8 mouse cellular contexts compared by ENCODE assay signal in the genomic region with DNA sequence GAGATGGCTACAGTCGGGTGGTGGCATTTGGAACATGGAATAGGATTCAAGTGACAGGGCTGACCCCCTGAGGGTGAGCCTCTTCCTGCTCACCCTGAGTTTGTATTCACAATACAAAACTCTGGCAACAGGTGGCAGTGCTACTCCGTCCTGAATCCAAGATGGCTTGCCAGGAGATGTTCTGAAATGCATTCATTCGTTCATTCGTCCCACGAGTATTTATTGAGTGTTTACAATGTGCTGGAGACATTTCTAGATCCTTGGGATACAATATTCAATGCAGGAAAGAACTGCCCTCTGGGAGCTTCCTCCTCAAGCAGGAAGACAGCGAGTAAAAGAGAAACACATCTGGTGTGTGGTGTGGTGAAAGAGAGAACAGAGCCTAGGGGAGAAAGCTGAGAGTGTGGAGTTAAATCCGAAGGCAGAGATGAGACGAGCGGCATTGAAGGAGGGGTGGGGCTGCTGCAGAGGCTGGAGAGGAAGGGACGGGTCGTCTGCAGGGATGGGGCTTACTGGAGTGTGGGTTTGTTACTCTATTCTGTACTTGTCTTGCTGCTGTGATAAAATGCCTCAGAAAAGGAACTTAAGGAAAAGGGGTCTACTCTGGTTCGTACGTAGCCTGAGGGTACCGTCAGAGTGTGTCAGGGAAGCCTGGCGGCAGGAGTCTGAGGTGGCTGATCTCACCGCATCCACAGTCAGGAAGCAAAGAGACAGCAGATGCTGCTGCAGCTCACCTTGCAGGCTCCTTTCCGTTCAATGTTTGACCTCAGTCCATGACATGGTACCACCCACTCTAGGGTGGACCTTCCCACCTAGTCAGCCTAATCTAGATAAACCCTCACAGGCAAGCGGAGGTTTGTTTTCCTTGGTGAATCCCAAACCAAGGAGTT.
DNase-seq lines count a peak whose midpoint lies in the region; ATAC-seq and TF ChIP-seq lines count a peak whose summit lies in the region.

No protein-coding gene starts in this region.

- WGBS in heart, embryonic 15.5 days: 32% methylated on average over 18 of the region's 18 CpGs
- WGBS in liver, embryonic 11.5 days: 22% methylated on average over 18 of the region's 18 CpGs
- WGBS in small intestine, adult 2 months: 26% methylated on average over 18 of the region's 18 CpGs

- H3K36me3 ChIP-seq in heart, embryonic 15.5 days: no peaks in the 10 kb centered on the region
- H3K36me3 ChIP-seq in liver, embryonic 11.5 days (ENCODE audit: control insufficient read depth, insufficient read depth, low read length): no peaks in the 10 kb centered on the region
- H3K36me3 ChIP-seq in small intestine, adult 2 months (ENCODE audit: control insufficient read depth, insufficient read depth, low read length): no peaks in the 10 kb centered on the region

- H3K9me3 ChIP-seq in heart, embryonic 15.5 days (replicated peaks): 0 out of 2 replicates have a peak, but pooled peaks cover 2% of the 10 kb centered on the region
- H3K9me3 ChIP-seq in liver, embryonic 11.5 days (ENCODE audit: control insufficient read depth, low read length): no peaks in the 10 kb centered on the region

- no peak overlapping the region for H3K4me2 ChIP-seq in heart, embryonic 15.5 days
- peak overlapping the region; percentile 44 for H3K4me2 ChIP-seq in liver, embryonic 11.5 days

- H3K27ac ChIP-seq in heart, embryonic 15.5 days: 0 out of 2 replicates have a peak overlapping the region, but pooled peaks have one; percentile 33
- H3K27ac ChIP-seq in liver, embryonic 11.5 days (ENCODE audit: low read depth, low read length): no peak overlapping the region
- H3K27ac ChIP-seq in small intestine, adult 2 months (ENCODE audit: insufficient read depth, low read depth, low read length): peak overlapping the region; percentile 0; the same call in 1 of the 2 replicates

- peak; percentile 38; the same call in 1 of the 2 replicates for TF ChIP-seq CTCF in small intestine, adult 2 months (IDR thresholded peaks at IDR 0.05; ENCODE audit: extremely low read depth, insufficient read length, insufficient replicate concordance, low read depth, low read length)

- no peak overlapping the region for H3K4me3 ChIP-seq in heart, embryonic 15.5 days
- H3K4me3 ChIP-seq in liver, embryonic 11.5 days (ENCODE audit: low read depth, low read length): peak overlapping the region; percentile 10; the same call in 1 of the 2 replicates
- H3K4me3 ChIP-seq in small intestine, adult 2 months (ENCODE audit: low read depth, low read length): peak overlapping the region; percentile 27; the same call in 1 of the 2 replicates

- ATAC-seq in heart, embryonic 15.5 days (replicated peaks; ENCODE audit: insufficient number of reproducible peaks, insufficient read depth, low FRiP score, low read depth): no peak
- ATAC-seq in liver, embryonic 11.5 days (replicated peaks; ENCODE audit: low FRiP score): peak; percentile 39

- peaks cover 16% of the 10 kb centered on the region for H3K4me1 ChIP-seq in heart, embryonic 15.5 days (replicated peaks)
- peaks cover 30% of the 10 kb centered on the region for H3K4me1 ChIP-seq in liver, embryonic 11.5 days (replicated peaks; ENCODE audit: control insufficient read depth, insufficient read depth, low read length)
- H3K4me1 ChIP-seq in small intestine, adult 2 months (ENCODE audit: control insufficient read depth, insufficient read depth, insufficient read length, low read length): peaks cover 16% of the 10 kb centered on the region

- H3K9ac ChIP-seq in heart, embryonic 15.5 days: no peak overlapping the region
- H3K9ac ChIP-seq in liver, embryonic 11.5 days (ENCODE audit: low read depth, low read length): no peak overlapping the region

- peak; percentile 47 to 52 for DNase-seq in cerebellum, postnatal 36 days
- DNase-seq in cerebellum, adult 8-10 months: no peak
- peak; percentile 44 for DNase-seq in A20 (ENCODE audit: low read depth, low spot score)
- peak; percentile 38 for DNase-seq in adrenal gland, postnatal 25 days
- DNase-seq in liver, embryonic 11.5 days (ENCODE audit: low spot score): no peak
- DNase-seq in urinary bladder, adult 18-20 months (ENCODE audit: low spot score in 2 of 2): no peak

- no peak for TF ChIP-seq POLR2A in small intestine, adult 2 months (IDR thresholded peaks at IDR 0.05; ENCODE audit: low read depth, low read length)

- H3K27me3 ChIP-seq in heart, embryonic 15.5 days: no peaks in the 10 kb centered on the region
- H3K27me3 ChIP-seq in liver, embryonic 11.5 days (replicated peaks; ENCODE audit: control insufficient read depth, insufficient read depth, low read length): no peaks in the 10 kb centered on the region
- no peaks in the 10 kb centered on the region for H3K27me3 ChIP-seq in small intestine, adult 2 months (ENCODE audit: control insufficient read depth, insufficient read depth, low read length)

Comparison
In these comparisons a context has a peak if more than half of its experiments do, and no peak if none do; other contexts are left out.
1. DNase-seq: peak in cerebellum, postnatal 36 days (2 of 2), A20 (single experiment) and adrenal gland, postnatal 25 days (single experiment); none in cerebellum, adult 8-10 months (single experiment), liver, embryonic 11.5 days (single experiment) and urinary bladder, adult 18-20 months (0 of 2).